Mouse (Mus musculus) lung, embryonic 14.5 days (tissue): Measurements from ENCODE around the gene Psmd7. TPM values are rescaled to one million over a fixed set of nuclear protein-coding genes. Genes with fewer than 3 reads are reported as not detected.

ENCODE experiments used
- ATAC-seq: fragments of 200-750 bp; cut with Nextera tagmentation; 2 replicates; pipeline ENCODE4 v1.8.0; 2017; ENCODE audit warnings: mild to moderate bottlenecking, moderate TSS enrichment, moderate library complexity; ENCODE audit not compliant: insufficient read depth
- DNase-seq: peaks from one replicate; pipeline ENCODE4 v3.0.0-alpha.2; 2015
- H3K27ac ChIP-seq: fragments of 300-500 bp; sonication (generic); 2 replicates; pipeline ENCODE4 v1.5.1; 2014; ENCODE audit warnings: low read depth, mild to moderate bottlenecking, moderate library complexity
- H3K27me3 ChIP-seq: fragments of 300-500 bp; sonication (generic); 2 replicates; pipeline ENCODE4 v1.6.1; 2014; ENCODE audit warnings: low read length, control low read depth; ENCODE audit not compliant: insufficient read depth
- H3K36me3 ChIP-seq: fragments of 300-500 bp; sonication (generic); 2 replicates; pipeline ENCODE4 v1.6.1; 2014; ENCODE audit warnings: control low read depth; ENCODE audit not compliant: insufficient read depth
- H3K4me1 ChIP-seq: fragments of 300-500 bp; sonication (generic); 2 replicates; pipeline ENCODE4 v1.6.1; 2014; ENCODE audit warnings: antibody characterized with exemption, control low read depth; ENCODE audit not compliant: insufficient read depth
- H3K4me2 ChIP-seq: fragments of 300-500 bp; sonication (generic); 2 replicates; pipeline ENCODE4 v1.6.1; 2014; ENCODE audit warnings: mild to moderate bottlenecking
- H3K4me3 ChIP-seq: fragments of 300-500 bp; sonication (generic); 2 replicates; pipeline ENCODE4 v1.5.1; 2014; ENCODE audit warnings: low read depth, low read length
- H3K9ac ChIP-seq: fragments of 300-500 bp; sonication (generic); 2 replicates; pipeline ENCODE4 v1.6.1; 2014
- H3K9me3 ChIP-seq: fragments of 300-500 bp; sonication (generic); 2 replicates; pipeline ENCODE4 v1.6.1; 2016; ENCODE audit warnings: low read depth, low read length, control low read depth
- CTCF ChIP-seq: IDR thresholded peaks from 2 replicates; pipeline ENCODE4 v1.5.1; 2016; ENCODE audit warnings: antibody characterized with exemption, low read depth
- WGBS: fragments of 180-500 bp; shearing (Covaris S2); extraction: QIAGEN DNeasy Blood & Tissue Kit; methylation state at CpG from one replicate; pipeline ENCODE4 v1.1.7; 2014; 5-methylcytosine and 5-hydroxymethylcytosine counted together
- polyA plus RNA-seq: library from polyadenylated mRNA; unstranded; fragments of >200 nt; fragmentation: Nextera tagmentation; extraction: Ambion mirVana; gene quantifications from 2 replicates; pipeline ENCODE4 v1.2.1, GENCODE M21; 2014

The Psmd7 gene
- polyA plus RNA-seq, 1 experiment from 2014 or later, result 269 TPM

DNA sequence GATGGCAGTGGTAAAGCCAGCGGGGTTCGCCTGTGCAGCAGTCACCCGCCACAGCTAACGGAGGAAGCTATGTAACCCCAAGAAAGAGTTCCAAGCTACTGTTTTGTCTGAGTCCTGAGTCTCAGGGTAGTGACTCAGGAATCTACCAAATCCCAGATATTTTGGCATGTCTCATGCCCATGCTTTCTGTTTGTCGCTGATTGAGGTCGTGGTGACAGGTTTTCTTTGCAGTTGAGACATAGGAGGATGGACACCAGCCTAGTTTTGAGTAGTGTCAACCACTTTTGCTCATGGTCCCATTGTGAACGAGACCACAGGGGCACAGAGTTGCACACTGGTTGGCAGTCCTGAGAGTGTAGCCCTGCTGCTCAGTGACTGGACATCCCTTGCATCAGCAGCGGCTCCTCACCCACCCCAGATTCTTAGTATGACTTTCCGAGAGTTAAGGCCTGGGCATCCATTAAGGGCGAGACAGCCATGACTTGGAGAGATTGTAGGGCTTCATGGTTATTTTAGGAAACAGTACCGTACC is 42.6 kb downstream of the Psmd7 start:
- WGBS, result 79% methylated on average over 11 of the region's 11 CpGs
- ATAC-seq, result no peak
- no peaks in the 10 kb centered on the region for H3K9me3 ChIP-seq
- TF ChIP-seq CTCF, result no peak
- no peaks in the 10 kb centered on the region for H3K27me3 ChIP-seq
- H3K4me1 ChIP-seq, result peaks cover 15% of the 10 kb centered on the region
- H3K36me3 ChIP-seq, result peaks cover 18% of the 10 kb centered on the region; the same call in 1 of the 2 replicates
- H3K4me3 ChIP-seq, result peak overlapping the region; percentile 24
- DNase-seq, result no peak
- H3K4me2 ChIP-seq, result peak overlapping the region; percentile 46
- H3K9ac ChIP-seq, result peak overlapping the region; percentile 40; the same call in 1 of the 2 replicates
- peak overlapping the region; percentile 96 for H3K27ac ChIP-seq

DNA sequence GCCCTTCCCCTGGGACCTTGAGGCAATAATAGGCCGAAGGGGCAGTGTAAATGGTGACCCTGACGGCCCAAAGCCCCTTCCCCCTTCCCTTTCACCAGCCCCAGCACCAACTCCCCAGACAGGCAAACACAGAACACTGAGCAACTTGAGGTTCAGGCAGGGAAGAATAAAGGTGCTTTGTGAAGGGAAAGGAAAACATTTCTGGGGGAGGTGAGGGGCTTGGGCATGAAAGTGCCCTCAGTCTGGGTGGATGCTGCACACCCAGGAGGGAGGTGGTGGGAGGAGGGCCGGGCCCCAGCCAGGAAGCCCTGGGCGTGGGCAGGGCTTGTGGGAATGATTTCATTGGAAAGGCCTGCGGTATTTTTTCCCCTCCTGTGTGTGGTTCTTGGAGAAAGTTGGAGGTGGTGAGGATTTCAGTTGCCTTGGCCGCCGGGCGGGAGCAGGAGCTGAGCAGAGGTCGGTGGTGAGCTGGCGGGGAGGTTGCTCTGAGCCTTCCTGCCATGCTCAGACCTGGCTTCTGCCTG is 43.6 kb downstream of the Psmd7 start:
- H3K4me3 ChIP-seq, result peak overlapping the region; percentile 24; the same call in 1 of the 2 replicates
- ATAC-seq (peak; percentile 76), DNase-seq (peak; percentile 67)
- no peaks in the 10 kb centered on the region for H3K27me3 ChIP-seq
- H3K9ac ChIP-seq, result peak overlapping the region; percentile 40
- peak overlapping the region; percentile 46 for H3K4me2 ChIP-seq
- TF ChIP-seq CTCF, result no peak
- WGBS, result 38% methylated on average over 10 of the region's 10 CpGs
- peak overlapping the region; percentile 96 for H3K27ac ChIP-seq
- peaks cover 15% of the 10 kb centered on the region for H3K4me1 ChIP-seq
- H3K9me3 ChIP-seq, result no peaks in the 10 kb centered on the region
- H3K36me3 ChIP-seq, result peaks cover 14% of the 10 kb centered on the region; the same call in 1 of the 2 replicates

DNA sequence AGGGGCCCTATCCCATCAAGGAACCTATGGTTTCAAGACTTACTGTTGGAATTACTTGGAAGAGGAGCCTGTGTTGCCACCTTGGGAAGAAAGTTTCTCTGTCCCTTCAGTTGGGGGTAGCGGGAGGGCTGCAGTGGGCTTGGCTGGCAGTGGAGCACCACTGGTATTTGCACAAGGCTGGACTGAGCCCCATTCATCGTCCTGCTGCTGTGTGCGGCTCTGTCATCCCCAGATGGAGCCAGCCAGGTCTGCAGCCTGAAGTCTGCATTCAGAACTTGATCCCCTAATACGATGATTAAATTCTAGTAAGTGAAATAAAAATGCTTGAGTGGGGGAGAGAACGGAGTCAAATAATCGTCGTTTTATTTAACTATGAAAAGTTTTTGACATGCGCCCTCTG is 44.1 kb downstream of the Psmd7 start:
- no peak for TF ChIP-seq CTCF
- peak; percentile 22 for DNase-seq
- Histone ChIP-seq H3K9ac (peak overlapping the region; percentile 40), H3K9me3 (no peaks in the 10 kb centered on the region), H3K36me3 (peaks cover 9% of the 10 kb centered on the region; the same call in 1 of the 2 replicates), H3K4me1 (peaks cover 15% of the 10 kb centered on the region), H3K27ac (peak overlapping the region; percentile 96), H3K27me3 (no peaks in the 10 kb centered on the region), H3K4me2 (peak overlapping the region; percentile 46; the same call in 1 of the 2 replicates), H3K4me3 (no peak overlapping the region)
- 66% methylated on average over 8 of the region's 8 CpGs for WGBS
- ATAC-seq, result peak; percentile 63; the same call in 1 of the 2 replicates

DNA sequence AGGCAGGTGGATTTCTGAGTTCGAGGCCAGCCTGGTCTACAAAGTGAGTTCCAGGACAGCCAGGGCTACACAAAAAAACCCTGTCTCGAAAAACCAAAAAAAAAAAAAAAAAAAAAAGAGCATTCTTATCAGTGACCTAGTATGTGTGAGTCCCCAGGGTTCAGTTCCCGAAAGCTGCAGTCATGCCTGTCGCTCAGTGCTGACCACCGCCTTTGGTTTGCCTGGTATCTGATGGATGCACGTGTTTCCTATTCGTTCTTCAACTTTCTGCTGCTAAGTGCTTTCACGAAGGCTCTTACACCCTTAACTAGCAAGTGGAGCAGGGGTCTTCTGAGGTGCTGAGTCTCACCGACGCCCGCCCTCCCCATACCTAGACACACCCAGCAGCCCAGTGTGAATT is 44.5 kb downstream of the Psmd7 start:
- TF ChIP-seq CTCF, result no peak
- peak overlapping the region; percentile 96 for H3K27ac ChIP-seq
- no peak overlapping the region for H3K4me3 ChIP-seq
- H3K4me1 ChIP-seq, result peaks cover 15% of the 10 kb centered on the region
- H3K36me3 ChIP-seq, result peaks cover 4% of the 10 kb centered on the region; the same call in 1 of the 2 replicates
- DNase-seq, result no peak
- no peaks in the 10 kb centered on the region for H3K27me3 ChIP-seq
- 75% methylated on average over 10 of the region's 11 CpGs for WGBS
- peak overlapping the region; percentile 20; the same call in 1 of the 2 replicates for H3K9ac ChIP-seq
- H3K4me2 ChIP-seq, result no peak overlapping the region
- no peaks in the 10 kb centered on the region for H3K9me3 ChIP-seq
- no peak for ATAC-seq

DNA sequence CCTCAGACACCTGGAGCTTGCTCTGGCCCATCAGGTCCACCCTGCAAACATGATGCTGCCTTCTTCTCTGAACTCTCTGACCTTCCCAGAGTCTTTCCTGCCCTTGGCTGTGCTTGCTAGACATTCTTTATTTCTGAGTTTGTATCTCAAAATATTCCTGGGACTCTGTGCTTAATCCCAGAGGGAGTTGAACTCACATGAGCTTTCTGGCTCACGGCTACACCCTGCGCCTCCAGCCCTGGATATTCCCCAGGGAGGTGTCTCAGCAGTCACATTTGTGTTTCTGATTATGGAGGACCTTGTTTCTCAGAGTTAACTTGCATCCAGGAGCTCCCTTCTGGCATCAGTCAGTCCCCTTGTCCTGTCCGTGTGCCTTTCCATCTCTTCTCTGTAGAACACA is 46.1 kb downstream of the Psmd7 start:
- 80% methylated on average over 3 of the region's 3 CpGs for WGBS
- no peaks in the 10 kb centered on the region for H3K27me3 ChIP-seq
- no peak overlapping the region for H3K4me2 ChIP-seq
- peaks cover 12% of the 10 kb centered on the region for H3K4me1 ChIP-seq
- H3K9ac ChIP-seq, result no peak overlapping the region
- H3K4me3 ChIP-seq, result no peak overlapping the region
- no peak for ATAC-seq
- no peak for TF ChIP-seq CTCF
- H3K9me3 ChIP-seq, result no peaks in the 10 kb centered on the region
- H3K36me3 ChIP-seq, result no peaks in the 10 kb centered on the region
- no peak overlapping the region for H3K27ac ChIP-seq
- DNase-seq, result no peak

DNA sequence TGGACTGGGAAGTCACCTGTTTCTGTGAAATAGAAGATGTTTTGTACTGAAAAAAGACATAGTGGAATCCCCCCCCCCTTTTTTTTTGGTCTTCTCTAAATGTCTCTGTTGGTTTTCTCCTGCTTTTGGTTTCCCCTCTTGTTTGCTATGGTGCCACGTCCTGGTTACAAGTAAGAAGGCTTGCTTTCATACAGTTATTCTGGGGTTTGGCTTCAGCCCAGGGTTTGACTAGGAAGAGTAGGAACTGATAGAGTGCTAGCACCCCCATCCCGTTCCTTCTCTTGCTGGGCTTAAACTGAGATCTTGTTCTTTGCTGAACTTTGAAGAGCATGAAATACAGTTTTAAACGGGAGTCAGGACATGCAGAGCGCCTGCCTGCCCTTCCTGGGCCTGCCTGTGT is 46.9 kb downstream of the Psmd7 start:
- Histone ChIP-seq H3K27ac (no peak overlapping the region), H3K36me3 (no peaks in the 10 kb centered on the region), H3K9ac (no peak overlapping the region), H3K9me3 (no peaks in the 10 kb centered on the region), H3K4me3 (no peak overlapping the region), H3K4me1 (peaks cover 7% of the 10 kb centered on the region), H3K4me2 (no peak overlapping the region), H3K27me3 (no peaks in the 10 kb centered on the region)
- WGBS, result 69% methylated on average over 4 of the region's 4 CpGs
- ATAC-seq (no peak), DNase-seq (no peak)
- no peak for TF ChIP-seq CTCF

DNA sequence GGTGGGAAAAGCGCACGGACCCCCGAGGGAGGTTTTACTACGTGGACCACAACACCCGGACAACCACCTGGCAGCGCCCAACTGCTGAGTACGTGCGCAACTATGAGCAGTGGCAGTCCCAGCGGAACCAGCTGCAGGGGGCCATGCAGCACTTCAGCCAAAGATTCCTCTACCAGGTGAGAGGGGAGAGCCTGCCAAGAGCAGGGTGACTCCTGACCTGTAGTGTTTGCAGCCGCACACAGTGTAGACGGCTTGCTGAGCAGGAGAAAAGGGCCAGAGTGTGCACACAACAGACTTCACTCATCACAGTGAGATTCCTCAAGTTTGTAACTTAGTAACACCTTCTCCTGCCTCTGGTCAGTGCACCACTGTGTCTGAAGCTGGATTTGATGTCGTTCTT is 47.6 kb downstream of the Psmd7 start:
- H3K4me3 ChIP-seq, result no peak overlapping the region
- H3K9me3 ChIP-seq, result no peaks in the 10 kb centered on the region
- no peak for TF ChIP-seq CTCF
- no peak overlapping the region; the same call in 1 of the 2 replicates for H3K27ac ChIP-seq
- no peaks in the 10 kb centered on the region for H3K36me3 ChIP-seq
- 67% methylated on average over 12 of the region's 12 CpGs for WGBS
- H3K4me2 ChIP-seq, result no peak overlapping the region
- peaks cover 3% of the 10 kb centered on the region for H3K4me1 ChIP-seq
- no peaks in the 10 kb centered on the region for H3K27me3 ChIP-seq
- H3K9ac ChIP-seq, result no peak overlapping the region
- DNase-seq, result peak; percentile 58
- ATAC-seq, result peak; percentile 34; the same call in 1 of the 2 replicates
